Mouse (Mus musculus): ENCODE results near the gene Mfsd9.

DNA sequence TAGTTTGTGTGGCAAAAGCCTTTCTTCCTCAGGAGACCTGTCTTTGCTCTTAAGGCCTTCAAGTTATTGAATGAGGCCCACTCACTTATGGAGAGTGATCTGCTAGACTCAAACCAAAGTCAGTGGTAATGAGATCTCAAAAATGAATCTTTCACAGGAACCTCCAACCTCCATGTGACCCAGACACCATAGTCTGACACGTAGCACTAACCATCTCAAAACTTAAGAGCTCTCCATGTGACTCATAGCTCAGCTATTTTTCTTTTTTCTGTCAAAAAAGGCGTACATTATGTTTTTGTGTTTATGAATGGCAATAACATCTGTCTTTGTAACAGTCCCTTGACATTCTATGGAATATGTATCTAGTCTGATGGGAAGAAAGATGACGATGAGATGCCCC is 18.2 kb upstream of the Mfsd9 start:
- TF ChIP-seq CTCF (IDR thresholded peaks at IDR 0.05; ENCODE audit: control insufficient read depth, insufficient read depth, insufficient read length), result no peak
- TF ChIP-seq USF1 (IDR thresholded peaks at IDR 0.05; ENCODE audit: low read depth), result peak; percentile 84
- no peak for TF ChIP-seq MYOD1 (IDR thresholded peaks at IDR 0.05; ENCODE audit: control insufficient read depth, insufficient read length, low read depth)
- TF ChIP-seq MYOG (IDR thresholded peaks at IDR 0.05; ENCODE audit: control insufficient read depth, extremely low read depth, insufficient read length), result no peak
- no peak for TF ChIP-seq MAX (IDR thresholded peaks at IDR 0.05)
